Mouse (Mus musculus) lung, embryonic 15.5 days (tissue): ENCODE results near the gene Ndufb5. TPM values are rescaled to one million over a fixed set of nuclear protein-coding genes. Genes with fewer than 3 reads are reported as not detected.
"Not testable (repeated sequence)": the region's sequence is repeated elsewhere in the genome, so short reads cannot be mapped to it uniquely, and the experiment has no call there.

Experiments used
- ATAC-seq: fragments of 200-750 bp; cut with Nextera tagmentation; 2 replicates; pipeline ENCODE4 v1.8.0; 2017; ENCODE audit warnings: moderate number of reproducible peaks, borderline replicate concordance; ENCODE audit not compliant: low FRiP score, low TSS enrichment; ENCODE audit errors: extremely low read depth
- H3K27ac ChIP-seq: fragments of 300-500 bp; sonication (generic); 2 replicates; pipeline ENCODE4 v1.5.1; 2015; ENCODE audit warnings: moderate library complexity, mild to moderate bottlenecking, inconsistent platforms
- H3K27me3 ChIP-seq: fragments of 300-500 bp; sonication (generic); 2 replicates; pipeline ENCODE4 v1.6.1; 2015; ENCODE audit warnings: inconsistent platforms
- H3K36me3 ChIP-seq: fragments of 300-500 bp; sonication (generic); 2 replicates; pipeline ENCODE4 v1.6.1; 2015; ENCODE audit warnings: inconsistent platforms
- H3K4me1 ChIP-seq: fragments of 300-500 bp; sonication (generic); 2 replicates; pipeline ENCODE4 v1.6.1; 2015; ENCODE audit warnings: inconsistent platforms
- H3K4me2 ChIP-seq: fragments of 300-500 bp; sonication (generic); 2 replicates; pipeline ENCODE4 v1.6.1; 2015; ENCODE audit warnings: inconsistent platforms, mild to moderate bottlenecking, moderate library complexity
- H3K4me3 ChIP-seq: fragments of 300-500 bp; sonication (generic); 2 replicates; pipeline ENCODE4 v1.5.1; 2015; ENCODE audit warnings: mild to moderate bottlenecking, inconsistent platforms
- H3K9ac ChIP-seq: fragments of 300-500 bp; sonication (generic); 2 replicates; pipeline ENCODE4 v1.6.1; 2015; ENCODE audit warnings: inconsistent platforms
- H3K9me3 ChIP-seq: fragments of 300-500 bp; sonication (generic); 2 replicates; pipeline ENCODE4 v1.6.1; 2016; ENCODE audit warnings: inconsistent platforms
- WGBS: fragments of 180-500 bp; shearing (Covaris S2); methylation state at CpG from one replicate; pipeline ENCODE4 v1.1.7; 2015; 5-methylcytosine and 5-hydroxymethylcytosine counted together
- polyA plus RNA-seq: library from polyadenylated mRNA; unstranded; fragments of >200 nt; fragmentation: Nextera tagmentation; extraction: Ambion mirVana; gene quantifications from 2 replicates; pipeline ENCODE4 v1.2.1, GENCODE M21; 2015

The Ndufb5 gene
- polyA plus RNA-seq, 1 experiment from 2014 or later: 306 TPM

GRCm38 (mm10) chr3:32704632-32705031, 32.2 kb upstream of the Ndufb5 start:
- not testable (repeated sequence) for H3K9me3 ChIP-seq, H3K4me1 ChIP-seq, H3K36me3 ChIP-seq, ATAC-seq, H3K4me3 ChIP-seq, H3K4me2 ChIP-seq, H3K27me3 ChIP-seq, H3K9ac ChIP-seq, H3K27ac ChIP-seq
- 75% methylated on average over 10 of the region's 10 CpGs for WGBS

- peaks cover 11% of the 10 kb centered on the region for H3K4me1 ChIP-seq
- H3K4me3 ChIP-seq, H3K4me2 ChIP-seq, H3K9me3 ChIP-seq, H3K27me3 ChIP-seq, H3K9ac ChIP-seq, ATAC-seq, H3K27ac ChIP-seq, H3K36me3 ChIP-seq: not testable (repeated sequence)
- WGBS: 76% methylated on average over 9 of the region's 9 CpGs
Measured at GRCm38 (mm10) chr3:32705647-32706348, 31.0 kb upstream of the Ndufb5 start, which contains the start of gene Actl6a. TSS of gene Actl6a (plus strand) at chr3:32706298.

GRCm38 (mm10) chr3:32708052-32708367, 28.8 kb upstream of the Ndufb5 start:
- WGBS: 3% methylated on average over 4 of the region's 4 CpGs
- Histone ChIP-seq H3K4me3 (peak overlapping the region; percentile 76), H3K4me1 (peaks cover 11% of the 10 kb centered on the region), H3K9me3 (no peaks in the 10 kb centered on the region), H3K36me3 (peaks cover 13% of the 10 kb centered on the region), H3K27me3 (no peaks in the 10 kb centered on the region), H3K4me2 (peak overlapping the region; percentile 66), H3K9ac (no peak overlapping the region), H3K27ac (no peak overlapping the region)
- ATAC-seq: no peak

- Histone ChIP-seq H3K4me1 (peaks cover 11% of the 10 kb centered on the region), H3K9me3 (no peaks in the 10 kb centered on the region), H3K9ac (peak overlapping the region; percentile 91), H3K27ac (peak overlapping the region; percentile 91), H3K36me3 (peaks cover 19% of the 10 kb centered on the region), H3K4me2 (peak overlapping the region; percentile 66), H3K27me3 (no peaks in the 10 kb centered on the region), H3K4me3 (peak overlapping the region; percentile 76)
- peak; percentile 100 for ATAC-seq
- 2% methylated on average over 90 of the region's 90 CpGs for whole genome bisulfite sequencing
Measured at GRCm38 (mm10) chr3:32708368-32709231, 28.2 kb upstream of the Ndufb5 start.

GRCm38 (mm10) chr3:32709388-32709787, 27.4 kb upstream of the Ndufb5 start:
- H3K4me1 ChIP-seq: peaks cover 11% of the 10 kb centered on the region
- peak overlapping the region; percentile 66 for H3K4me2 ChIP-seq
- H3K9ac ChIP-seq: peak overlapping the region; percentile 91
- no peaks in the 10 kb centered on the region for H3K9me3 ChIP-seq
- H3K4me3 ChIP-seq: peak overlapping the region; percentile 76
- H3K27me3 ChIP-seq: no peaks in the 10 kb centered on the region
- 5% methylated on average over 9 of the region's 9 CpGs for WGBS
- peak overlapping the region; percentile 91 for H3K27ac ChIP-seq
- ATAC-seq: no peak
- peaks cover 26% of the 10 kb centered on the region for H3K36me3 ChIP-seq

GRCm38 (mm10) chr3:32713711-32714110, 23.1 kb upstream of the Ndufb5 start:
- WGBS: 92% methylated on average over 3 of the region's 3 CpGs
- no peak for ATAC-seq
- no peaks in the 10 kb centered on the region for H3K27me3 ChIP-seq
- no peak overlapping the region for H3K9ac ChIP-seq
- H3K27ac ChIP-seq: no peak overlapping the region
- peaks cover 66% of the 10 kb centered on the region for H3K36me3 ChIP-seq
- no peak overlapping the region for H3K4me2 ChIP-seq
- peaks cover 11% of the 10 kb centered on the region for H3K4me1 ChIP-seq
- no peak overlapping the region for H3K4me3 ChIP-seq
- no peaks in the 10 kb centered on the region for H3K9me3 ChIP-seq

- not testable (repeated sequence) for H3K4me1 ChIP-seq, H3K9me3 ChIP-seq, ATAC-seq, H3K4me2 ChIP-seq, H3K9ac ChIP-seq, H3K27ac ChIP-seq, H3K4me3 ChIP-seq, H3K27me3 ChIP-seq
- 93% methylated on average over 6 of the region's 6 CpGs for WGBS
- peaks cover 92% of the 10 kb centered on the region for H3K36me3 ChIP-seq
Measured at GRCm38 (mm10) chr3:32717403-32717802, 19.4 kb upstream of the Ndufb5 start.

- Histone ChIP-seq H3K4me1 (no peaks in the 10 kb centered on the region), H3K4me3 (no peak overlapping the region), H3K4me2 (no peak overlapping the region), H3K27ac (no peak overlapping the region), H3K9me3 (no peaks in the 10 kb centered on the region), H3K27me3 (no peaks in the 10 kb centered on the region), H3K36me3 (peaks cover 92% of the 10 kb centered on the region), H3K9ac (no peak overlapping the region)
- WGBS: 89% methylated on average over 5 of the region's 5 CpGs
- no peak for ATAC-seq
Measured at GRCm38 (mm10) chr3:32718271-32718670, 18.5 kb upstream of the Ndufb5 start.

GRCm38 (mm10) chr3:32724191-32724590, 12.6 kb upstream of the Ndufb5 start:
- Histone ChIP-seq H3K4me1 (no peaks in the 10 kb centered on the region), H3K27ac (no peak overlapping the region), H3K27me3 (no peaks in the 10 kb centered on the region), H3K4me2 (no peak overlapping the region), H3K36me3 (peaks cover 86% of the 10 kb centered on the region), H3K9me3 (no peaks in the 10 kb centered on the region), H3K4me3 (no peak overlapping the region), H3K9ac (no peak overlapping the region)
- no peak for ATAC-seq
- 91% methylated on average over 7 of the region's 7 CpGs for WGBS

GRCm38 (mm10) chr3:32725951-32726350, 10.8 kb upstream of the Ndufb5 start:
- Histone ChIP-seq H3K9me3 (no peaks in the 10 kb centered on the region), H3K27ac (no peak overlapping the region), H3K4me1 (no peaks in the 10 kb centered on the region), H3K4me2 (no peak overlapping the region), H3K36me3 (peaks cover 85% of the 10 kb centered on the region), H3K4me3 (no peak overlapping the region), H3K9ac (no peak overlapping the region), H3K27me3 (no peaks in the 10 kb centered on the region)
- no peak for ATAC-seq
- WGBS: 83% methylated on average over 5 of the region's 5 CpGs

- Histone ChIP-seq H3K4me1 (no peaks in the 10 kb centered on the region), H3K9me3 (no peaks in the 10 kb centered on the region), H3K36me3 (peaks cover 80% of the 10 kb centered on the region), H3K9ac (no peak overlapping the region), H3K4me3 (no peak overlapping the region), H3K4me2 (no peak overlapping the region), H3K27ac (no peak overlapping the region), H3K27me3 (no peaks in the 10 kb centered on the region)
- ATAC-seq: no peak
- 73% methylated on average over 4 of the region's 4 CpGs for WGBS
Measured at GRCm38 (mm10) chr3:32727861-32728260, 8.9 kb upstream of the Ndufb5 start.

- peak within 1 kb of the TSS; percentile 69 for H3K4me2 ChIP-seq
- WGBS: under 1% methylated on average over 31 of the region's 31 CpGs
- H3K9me3 ChIP-seq: no peaks in the 10 kb centered on the region
- peak within 1 kb of the TSS; percentile 73 for H3K27ac ChIP-seq
- peaks cover 9% of the 10 kb centered on the region; the same call in 1 of the 2 replicates for H3K36me3 ChIP-seq
- H3K9ac ChIP-seq: peak within 1 kb of the TSS; percentile 74
- H3K4me3 ChIP-seq: peak within 1 kb of the TSS; percentile 93
- no peaks in the 10 kb centered on the region for H3K27me3 ChIP-seq
- peaks cover 20% of the 10 kb centered on the region for H3K4me1 ChIP-seq
- peak; percentile 44 for ATAC-seq
Measured at GRCm38 (mm10) chr3:32737172-32737655, 424 bp downstream of the Ndufb5 start, which contains the start of gene Mrpl47. TSS of gene Mrpl47 (minus strand) at chr3:32737605.
